Mouse (Mus musculus) liver, postnatal 0 days (tissue): ENCODE measurements around the gene Xpnpep1.

ENCODE experiments used
- CTCF ChIP-seq: sonication (generic); IDR thresholded peaks from 2 replicates; pipeline ENCODE4 v1.5.1; 2016; ENCODE audit warnings: antibody characterized with exemption, low read depth
- EP300 ChIP-seq: IDR thresholded peaks from 2 replicates; pipeline ENCODE4 v1.6.1; 2016; ENCODE audit warnings: antibody characterized with exemption, low read depth, mild to moderate bottlenecking

GRCm38 (mm10) chr19:53050100-53050499 is 10.1 kb upstream of the Xpnpep1 start:
- TF ChIP-seq CTCF (peak; percentile 74), EP300 (no peak)
